Mouse (Mus musculus) cerebral cortex, adult 2 months (tissue): ENCODE measurements around the gene D11Wsu47e.

Experiments
- WGBS: fragments of 180-500 bp; shearing (Covaris S2); methylation state at CpG from one replicate; pipeline ENCODE4 v1.1.7; 2018; 5-methylcytosine and 5-hydroxymethylcytosine counted together

The D11Wsu47e gene

GRCm38 (mm10) chr11:113666205-113666604, 18.0 kb upstream of the D11Wsu47e start:
- WGBS = 72% methylated on average over 6 of the region's 6 CpGs

- 66% methylated on average over 10 of the region's 10 CpGs for WGBS
Observed at GRCm38 (mm10) chr11:113666648-113667047, 17.6 kb upstream of the D11Wsu47e start.

- 52% methylated on average over 2 of the region's 2 CpGs for WGBS
Observed at GRCm38 (mm10) chr11:113667122-113667521, 17.1 kb upstream of the D11Wsu47e start.

GRCm38 (mm10) chr11:113667704-113668103, 16.5 kb upstream of the D11Wsu47e start:
- 81% methylated on average over 4 of the region's 4 CpGs for WGBS

DNA sequence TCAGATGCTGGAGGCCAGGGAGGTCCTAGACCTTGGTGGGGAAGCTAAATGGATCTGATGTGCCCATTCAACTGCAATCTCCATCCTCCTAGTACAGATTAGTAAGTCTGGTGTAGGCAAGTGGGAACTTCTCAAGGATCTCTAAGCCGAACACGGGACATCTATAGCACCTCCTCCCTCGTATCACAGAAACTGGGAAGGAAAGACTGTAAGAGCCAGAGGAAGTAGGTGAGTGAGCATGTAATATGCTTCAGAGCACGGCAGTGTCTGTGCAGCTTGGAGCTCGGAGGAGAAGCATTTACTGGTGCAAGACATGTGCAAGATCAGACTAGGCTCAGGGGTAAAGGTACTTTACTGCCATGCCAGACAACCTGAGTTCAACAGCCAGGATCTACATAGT, 15.4 kb upstream of the D11Wsu47e start:
- 58% methylated on average over 5 of the region's 5 CpGs for WGBS

DNA sequence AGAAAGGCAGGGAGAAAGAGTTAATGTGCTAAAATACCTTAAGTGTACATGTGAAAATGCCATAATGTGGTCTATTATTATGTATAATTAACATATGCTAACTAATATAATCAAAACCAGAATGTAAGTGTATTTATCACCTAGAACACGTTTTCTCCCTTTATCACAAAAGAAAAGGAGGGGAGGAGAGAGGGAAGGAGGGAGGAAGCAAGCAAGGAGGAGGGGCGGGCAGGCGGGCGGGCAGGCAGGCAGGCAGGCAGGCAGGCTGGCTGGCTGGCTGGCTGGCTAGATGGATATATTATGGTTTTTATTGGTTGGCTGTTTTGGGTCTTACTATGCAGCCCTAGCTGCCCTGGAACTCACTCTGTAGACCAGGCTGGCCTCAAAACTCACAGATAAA, 14.5 kb upstream of the D11Wsu47e start:
- 75% methylated on average over 4 of the region's 4 CpGs for WGBS

GRCm38 (mm10) chr11:113673614-113674013, 10.6 kb upstream of the D11Wsu47e start:
- 42% methylated on average over 4 of the region's 4 CpGs for WGBS

- WGBS = 88% methylated on average over 5 of the region's 5 CpGs
Observed at GRCm38 (mm10) chr11:113674595-113674994, 9.6 kb upstream of the D11Wsu47e start.

GRCm38 (mm10) chr11:113676847-113677246, 7.4 kb upstream of the D11Wsu47e start:
- WGBS = 40% methylated on average over 2 of the region's 2 CpGs

GRCm38 (mm10) chr11:113677378-113677777, 6.8 kb upstream of the D11Wsu47e start:
- 90% methylated on average over 2 of the region's 2 CpGs for WGBS

DNA sequence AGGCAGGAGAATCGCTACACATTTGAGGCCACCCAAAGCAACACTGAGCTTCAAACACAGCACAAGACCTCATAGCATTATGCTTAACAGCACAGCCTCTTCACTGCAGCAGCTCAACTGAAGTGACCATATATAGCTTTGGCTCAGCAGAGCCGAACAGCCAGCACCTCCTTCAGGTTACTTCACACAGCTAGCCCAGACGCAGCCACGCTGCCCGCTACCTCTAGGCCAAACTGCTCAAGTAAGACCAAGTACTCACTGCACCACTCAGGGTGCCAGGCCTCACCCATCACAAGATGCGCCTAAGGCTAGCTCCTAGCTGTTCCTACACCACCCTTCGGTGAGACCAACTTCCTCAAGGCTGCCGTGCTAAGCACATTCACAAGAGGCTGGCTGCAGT, 5.8 kb upstream of the D11Wsu47e start:
- WGBS = 56% methylated on average over 8 of the region's 8 CpGs

GRCm38 (mm10) chr11:113680954-113681353, 3.3 kb upstream of the D11Wsu47e start:
- WGBS = 85% methylated on average over 2 of the region's 2 CpGs

DNA sequence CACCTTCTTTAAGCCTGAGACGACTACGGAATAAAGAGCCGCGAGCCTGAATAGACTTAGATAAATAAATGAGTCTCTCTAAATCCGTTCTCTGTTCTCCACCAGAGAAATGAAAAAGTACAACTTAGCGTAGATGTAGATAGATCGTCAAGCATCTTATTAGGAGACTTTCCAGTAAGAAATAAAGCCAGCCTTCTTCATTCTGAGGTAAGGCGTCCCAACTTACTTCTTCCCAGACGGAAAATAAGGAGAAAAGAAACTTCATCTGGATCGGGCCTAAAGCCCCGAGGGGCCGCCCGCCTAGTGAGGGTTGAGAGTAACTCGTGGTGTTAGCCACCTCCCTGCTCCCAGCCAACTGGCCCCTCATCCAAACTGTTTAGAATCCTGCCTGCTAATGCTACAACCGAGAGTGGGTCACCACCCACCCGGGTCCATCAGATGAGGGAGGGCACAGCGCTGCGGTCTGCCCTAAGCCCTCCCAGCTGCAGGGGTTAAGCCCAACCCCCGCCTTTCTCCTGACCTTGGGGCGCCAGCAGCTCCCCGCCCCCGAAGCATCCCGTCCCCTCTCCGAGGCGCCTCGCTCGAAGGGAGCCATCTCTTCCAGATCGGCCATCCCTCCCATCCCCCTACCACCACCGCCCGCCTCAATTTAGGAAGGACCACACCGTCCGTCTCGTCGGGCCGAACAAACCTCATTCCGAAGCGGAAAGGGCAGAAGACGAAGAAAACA, 1.1 kb upstream of the D11Wsu47e start:
- under 1% methylated on average over 38 of the region's 38 CpGs for WGBS

DNA sequence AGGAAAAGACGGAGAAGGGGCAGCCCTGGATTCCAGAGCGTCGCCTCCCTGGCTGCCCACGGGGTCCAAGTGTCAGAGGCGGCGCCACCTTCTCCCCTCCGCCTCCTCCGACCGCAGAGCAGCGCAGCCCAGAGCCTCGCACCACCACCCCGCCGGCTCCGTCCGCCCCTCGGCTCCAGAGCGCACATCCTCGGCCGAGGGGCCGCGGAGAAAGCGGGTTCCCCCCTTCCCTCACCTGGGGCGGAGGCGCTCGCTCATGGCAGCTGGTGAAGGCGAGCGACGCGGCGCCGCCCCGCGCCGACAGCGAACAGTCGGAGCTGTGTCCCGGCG, 620 bp upstream of the D11Wsu47e start:
- WGBS = under 1% methylated on average over 38 of the region's 38 CpGs

DNA sequence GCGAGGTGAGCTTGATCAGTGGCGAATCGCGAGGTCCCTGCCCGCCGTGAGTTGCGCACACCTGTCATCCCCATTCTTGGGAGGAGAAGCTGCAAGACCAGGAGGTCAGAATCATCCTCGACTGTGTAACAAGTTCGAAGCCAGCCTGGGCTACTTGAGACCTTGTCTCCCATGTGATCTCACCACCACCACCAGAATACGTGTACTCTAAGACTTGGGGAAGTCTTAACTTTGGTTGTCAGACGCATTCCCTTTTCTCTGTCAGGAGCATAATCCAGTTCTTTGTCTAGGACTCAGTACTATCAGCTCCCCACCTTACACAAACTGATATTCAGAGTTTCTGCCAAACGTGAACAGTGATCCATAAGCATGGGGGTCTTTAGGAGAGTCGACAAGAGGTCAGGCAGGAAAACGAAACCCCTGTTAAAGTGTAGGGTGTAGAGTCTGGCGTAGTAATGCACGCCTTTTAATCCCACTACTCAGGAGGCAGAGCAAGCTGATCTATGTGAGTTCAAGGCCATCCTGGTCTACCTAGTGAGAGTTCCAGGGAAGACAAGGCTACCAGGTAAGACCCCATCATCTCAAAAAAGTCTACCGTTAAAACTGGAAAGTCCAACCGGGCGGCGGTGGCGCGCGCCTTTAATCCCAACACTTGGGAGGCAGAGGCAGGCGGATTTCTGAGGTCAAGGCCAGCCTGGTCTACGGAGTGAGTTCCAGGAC, 655 bp downstream of the D11Wsu47e start:
- WGBS = 41% methylated on average over 25 of the region's 25 CpGs

DNA sequence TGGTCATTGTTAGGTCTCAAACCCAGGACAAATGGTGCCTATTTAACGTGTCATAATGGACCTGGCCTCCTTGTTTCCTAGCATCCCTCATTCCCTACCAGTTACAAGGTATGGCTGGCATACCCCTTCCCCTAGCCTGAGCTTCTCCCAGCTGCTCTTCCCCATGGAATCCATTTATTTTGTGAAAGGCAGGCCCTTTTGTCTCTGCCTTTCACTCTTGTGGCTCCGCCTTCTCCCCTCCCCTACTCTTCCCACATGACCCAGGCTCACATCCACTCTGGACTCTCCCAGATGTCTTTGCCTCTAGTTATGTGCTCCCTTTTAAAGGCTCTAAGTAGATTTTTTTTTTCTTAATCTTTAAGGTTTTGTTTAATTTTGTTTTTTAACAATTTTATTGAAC, 2.8 kb downstream of the D11Wsu47e start:
- 62% methylated on average over 2 of the region's 2 CpGs for WGBS

DNA sequence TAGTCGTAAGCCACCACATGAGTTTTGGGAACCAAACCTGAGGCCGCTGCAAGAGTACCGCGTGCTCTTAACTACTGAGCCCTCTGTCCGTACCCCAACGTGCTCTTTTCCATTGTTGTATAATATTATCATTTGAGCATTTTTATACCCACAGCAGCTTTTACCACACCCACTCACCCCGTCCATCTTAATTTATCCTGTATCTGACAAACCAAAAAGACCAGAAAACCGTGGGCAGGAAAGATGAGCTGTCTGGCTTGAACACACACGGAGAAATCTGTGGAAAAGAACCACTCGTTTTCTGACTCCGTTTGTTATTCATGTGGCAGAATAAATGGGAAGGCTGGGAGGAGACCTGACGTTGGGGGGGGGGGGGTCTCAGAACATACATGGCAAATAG, 6.3 kb downstream of the D11Wsu47e start:
- WGBS = 53% methylated on average over 12 of the region's 12 CpGs

GRCm38 (mm10) chr11:113691318-113691717, 7.1 kb downstream of the D11Wsu47e start:
- WGBS = 87% methylated on average over 5 of the region's 5 CpGs

GRCm38 (mm10) chr11:113691851-113692250, 7.6 kb downstream of the D11Wsu47e start:
- 51% methylated on average over 3 of the region's 3 CpGs for WGBS

GRCm38 (mm10) chr11:113697571-113697970, 13.4 kb downstream of the D11Wsu47e start:
- 76% methylated on average over 5 of the region's 5 CpGs for WGBS

DNA sequence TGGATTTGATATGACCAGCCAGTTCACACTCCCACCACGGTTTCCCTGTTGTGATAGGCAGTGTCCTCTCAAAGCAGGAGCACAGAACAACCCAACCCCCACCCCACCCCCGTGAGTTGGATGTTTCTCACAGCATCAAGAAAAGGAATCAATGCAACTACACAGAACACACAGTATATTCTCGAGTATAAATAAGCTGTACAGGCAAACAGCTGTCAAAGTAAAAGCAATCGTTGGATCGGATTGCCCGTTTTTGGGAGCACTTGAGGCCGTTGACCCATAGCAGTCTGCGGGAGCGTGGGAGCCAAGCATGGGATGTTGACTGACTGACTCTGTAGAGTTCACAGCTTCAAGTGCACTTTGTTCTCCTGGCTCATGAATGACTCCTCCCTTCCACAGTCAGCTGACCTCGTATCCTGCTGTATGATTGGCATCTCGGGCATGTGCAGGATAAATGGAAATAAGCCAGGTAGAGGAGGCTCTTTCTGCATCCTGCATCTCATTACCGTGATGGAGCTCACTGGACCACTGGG, 13.9 kb downstream of the D11Wsu47e start:
- WGBS = 60% methylated on average over 12 of the region's 12 CpGs

DNA sequence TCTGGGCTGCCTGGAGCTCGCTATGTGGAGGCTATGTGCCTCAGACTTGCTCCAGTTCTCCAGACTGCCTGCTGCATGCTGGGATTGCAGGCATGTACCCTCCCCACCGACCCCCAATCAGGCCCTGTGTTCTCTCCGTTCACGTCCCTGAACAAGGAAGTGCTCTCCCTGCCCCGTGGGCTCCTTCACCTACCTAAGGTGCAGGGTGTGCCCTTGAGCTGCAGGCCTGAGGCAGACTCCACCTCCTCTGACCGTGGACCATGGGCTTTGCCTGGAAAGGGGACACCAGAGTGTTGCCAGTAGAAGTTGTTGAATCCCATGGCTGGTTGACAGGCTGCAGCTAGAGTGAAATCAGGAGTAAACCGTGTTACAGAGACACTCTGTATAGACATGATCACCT, 15.4 kb downstream of the D11Wsu47e start:
- 92% methylated on average over 7 of the region's 7 CpGs for WGBS

DNA sequence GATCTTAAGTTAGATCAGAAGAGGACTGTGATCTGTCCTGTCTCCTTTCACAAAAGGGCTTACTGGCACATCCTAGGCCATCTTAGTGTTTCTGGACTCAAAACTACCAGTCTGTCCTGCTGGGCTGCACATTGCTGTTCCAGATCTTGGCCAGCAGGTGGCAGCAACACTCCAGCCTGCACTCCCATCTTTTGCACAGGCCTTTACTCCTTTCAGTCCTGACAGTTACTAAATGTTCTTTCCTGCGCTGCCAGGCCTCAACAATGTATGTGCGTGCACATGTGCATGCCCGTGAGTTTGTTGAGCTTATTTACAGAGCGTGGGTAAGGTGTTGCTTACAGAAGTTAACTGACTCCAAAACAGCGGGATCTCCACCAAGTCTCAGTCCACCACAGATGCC, 19.5 kb downstream of the D11Wsu47e start:
- WGBS = 18% methylated on average over 5 of the region's 5 CpGs
